In the genomic region with DNA sequence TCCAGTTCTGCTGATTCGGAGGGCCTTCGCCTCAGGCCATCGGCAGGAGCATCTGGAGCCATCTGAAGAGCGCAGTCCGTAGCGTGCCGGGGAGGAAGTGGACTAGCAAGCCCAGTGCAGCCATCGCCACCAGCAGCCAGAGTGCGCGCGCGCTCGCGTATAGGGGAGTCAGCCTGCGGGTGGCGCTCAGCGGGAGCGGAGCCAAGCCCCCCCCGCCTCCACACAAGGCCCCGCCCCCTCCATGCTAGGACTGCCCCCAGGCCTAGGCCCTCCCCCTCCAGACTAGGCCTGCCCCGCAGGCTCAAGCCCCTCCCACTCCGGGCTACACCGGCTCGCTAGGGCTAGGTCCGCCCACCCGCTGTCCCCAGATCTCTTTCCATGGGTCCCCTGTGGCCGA, we compare ENCODE assay signal across 8 mouse cellular contexts. TPM values are rescaled to one million over a fixed set of nuclear protein-coding genes. Genes with fewer than 3 reads are reported as not detected.
DNase-seq lines count a peak whose midpoint lies in the region; ATAC-seq lines count a peak whose summit lies in the region.

No protein-coding gene starts in this region.

- H3K4me3 ChIP-seq in embryonic facial prominence, embryonic 14.5 days (ENCODE audit: low read depth, low read length) = peak overlapping the region; percentile 64
- H3K4me3 ChIP-seq in liver, embryonic 11.5 days (ENCODE audit: low read depth, low read length) = peak overlapping the region; percentile 69

- no peaks in the 10 kb centered on the region for H3K9me3 ChIP-seq in embryonic facial prominence, embryonic 14.5 days (ENCODE audit: control insufficient read depth, low read length)
- no peaks in the 10 kb centered on the region for H3K9me3 ChIP-seq in liver, embryonic 11.5 days (ENCODE audit: control insufficient read depth, low read length)

- no peak overlapping the region for H3K27ac ChIP-seq in embryonic facial prominence, embryonic 14.5 days (replicated peaks; ENCODE audit: low read depth, low read length)
- peak overlapping the region; percentile 41; the same call in 1 of the 2 replicates for H3K27ac ChIP-seq in liver, embryonic 11.5 days (ENCODE audit: low read depth, low read length)

- H3K9ac ChIP-seq in embryonic facial prominence, embryonic 14.5 days (ENCODE audit: low read depth, low read length) = peak overlapping the region; percentile 69
- H3K9ac ChIP-seq in liver, embryonic 11.5 days (ENCODE audit: low read depth, low read length) = peak overlapping the region; percentile 71

- peaks cover 7% of the 10 kb centered on the region for H3K4me1 ChIP-seq in embryonic facial prominence, embryonic 14.5 days (ENCODE audit: control insufficient read depth, insufficient read depth, low read length)
- H3K4me1 ChIP-seq in liver, embryonic 11.5 days (replicated peaks; ENCODE audit: control insufficient read depth, insufficient read depth, low read length) = peaks cover 31% of the 10 kb centered on the region

- ATAC-seq in embryonic facial prominence, embryonic 14.5 days (ENCODE audit: low read depth) = peak; percentile 92
- ATAC-seq in liver, embryonic 11.5 days (replicated peaks; ENCODE audit: low FRiP score) = peak; percentile 89
- ATAC-seq in monocyte, adult 5-6 weeks (replicated peaks; ENCODE audit: insufficient number of reproducible peaks, low FRiP score, low TSS enrichment, poor library complexity, severe bottlenecking) = peak; percentile 63

- H3K27me3 ChIP-seq in embryonic facial prominence, embryonic 14.5 days (replicated peaks; ENCODE audit: control insufficient read depth, insufficient read depth, low read length) = peaks cover 21% of the 10 kb centered on the region
- H3K27me3 ChIP-seq in liver, embryonic 11.5 days (replicated peaks; ENCODE audit: control insufficient read depth, insufficient read depth, low read length) = peaks cover 6% of the 10 kb centered on the region; the same call in 1 of the 2 replicates

- H3K4me2 ChIP-seq in embryonic facial prominence, embryonic 14.5 days (ENCODE audit: low read depth, low read length) = peak overlapping the region; percentile 98
- peak overlapping the region; percentile 98 for H3K4me2 ChIP-seq in liver, embryonic 11.5 days

- 5% methylated on average over 16 of the region's 27 CpGs for WGBS in embryonic facial prominence, embryonic 14.5 days
- WGBS in liver, embryonic 11.5 days = under 1% methylated on average over 27 of the region's 27 CpGs

- peaks cover 36% of the 10 kb centered on the region for H3K36me3 ChIP-seq in embryonic facial prominence, embryonic 14.5 days (ENCODE audit: control insufficient read depth, insufficient read depth, low read length)
- peaks cover 21% of the 10 kb centered on the region for H3K36me3 ChIP-seq in liver, embryonic 11.5 days (ENCODE audit: control insufficient read depth, insufficient read depth, low read length)

- peak; percentile 95 for DNase-seq in A20 (ENCODE audit: low read depth, low spot score)
- DNase-seq in adrenal gland, postnatal 4 days (ENCODE audit: low spot score in 2 of 2) = peak; percentile 70 to 87
- peak; percentile 94 for DNase-seq in embryonic facial prominence, embryonic 14.5 days (ENCODE audit: low spot score)
- DNase-seq in heart, adult 8-10 months (ENCODE audit: low spot score) = peak; percentile 80
- peak; percentile 89 for DNase-seq in kidney, adult 8-10 months
- peak; percentile 91 for DNase-seq in liver, embryonic 11.5 days (ENCODE audit: low spot score)
- DNase-seq in spleen, postnatal 14 days (ENCODE audit: low spot score in 2 of 2) = peak; percentile 80 to 87

RNA-seq across cellular contexts. Expression of a gene that starts 1.9 kb away (rescaled TPM):
- total RNA-seq in adrenal gland, postnatal 4 days (2021) = 1 to 10 TPM; 4.4 to 6.0 TPM
- 3.7 and 5.2 TPM in 2 replicates for polyA plus RNA-seq in embryonic facial prominence, embryonic 14.5 days (2014; fragmentation: Nextera tagmentation; extraction: Ambion mirVana)
- 10 to 100 TPM in 1 of 4 experiments, 1 to 10 TPM in 3; 4.7 to 11.8 (median 6.6) TPM for total RNA-seq in heart, adult 8-10 months (2022)
- 0.82 and 2.6 TPM in 2 replicates for polyA plus RNA-seq in liver, embryonic 11.5 days (2014; fragmentation: Nextera tagmentation; extraction: Ambion mirVana)
- not detected in 3 replicates for total RNA-seq in monocyte, adult 5-6 weeks (2017)

RNA-seq across cellular contexts. Expression of a gene that starts 25.8 kb away (rescaled TPM):
- total RNA-seq in adrenal gland, postnatal 4 days (2021) = 100 to 1,000 TPM; 159 to 178 TPM
- 22.5 and 22.6 TPM in 2 replicates for polyA plus RNA-seq in embryonic facial prominence, embryonic 14.5 days (2014; fragmentation: Nextera tagmentation; extraction: Ambion mirVana)
- 10 to 100 TPM; 68.4 to 90.0 (median 76.3) TPM for total RNA-seq in heart, adult 8-10 months (2022)
- polyA plus RNA-seq in liver, embryonic 11.5 days (2014; fragmentation: Nextera tagmentation; extraction: Ambion mirVana) = 22.3 and 25.4 TPM in 2 replicates
- 4.9 to 20.2 TPM (median 13.9 TPM) in 3 replicates for total RNA-seq in monocyte, adult 5-6 weeks (2017)

RNA-seq across cellular contexts. Expression of a gene that starts 25.9 kb away (rescaled TPM):
- 100 to 1,000 TPM; 502 to 551 TPM for total RNA-seq in adrenal gland, postnatal 4 days (2021)
- polyA plus RNA-seq in embryonic facial prominence, embryonic 14.5 days (2014; fragmentation: Nextera tagmentation; extraction: Ambion mirVana) = 239 and 247 TPM in 2 replicates
- total RNA-seq in heart, adult 8-10 months (2022) = 100 to 1,000 TPM; 431 to 551 (median 475) TPM
- polyA plus RNA-seq in liver, embryonic 11.5 days (2014; fragmentation: Nextera tagmentation; extraction: Ambion mirVana) = 176 and 177 TPM in 2 replicates
- total RNA-seq in monocyte, adult 5-6 weeks (2017) = 878 to 1,339 TPM (median 1,041 TPM) in 3 replicates

RNA-seq across cellular contexts. Expression of a gene that starts 55.6 kb away (rescaled TPM):
- total RNA-seq in adrenal gland, postnatal 4 days (2021) = 10 to 100 TPM; 34.4 to 36.7 TPM
- 10.0 and 10.7 TPM in 2 replicates for polyA plus RNA-seq in embryonic facial prominence, embryonic 14.5 days (2014; fragmentation: Nextera tagmentation; extraction: Ambion mirVana)
- 10 to 100 TPM in 1 of 4 experiments, 1 to 10 TPM in 3; 9.0 to 11.0 (median 9.4) TPM for total RNA-seq in heart, adult 8-10 months (2022)
- polyA plus RNA-seq in liver, embryonic 11.5 days (2014; fragmentation: Nextera tagmentation; extraction: Ambion mirVana) = 4.4 and 5.6 TPM in 2 replicates
- total RNA-seq in monocyte, adult 5-6 weeks (2017) = 12.4 to 18.2 TPM (median 13.2 TPM) in 3 replicates
